Mouse (Mus musculus) small intestine, adult 2 months (tissue): ENCODE results near the gene Sowahb.

Source experiments
- CTCF ChIP-seq: fragments of 200-500 bp; IDR thresholded peaks from 2 replicates; pipeline ENCODE4 v1.5.1; 2012; ENCODE audit warnings: low read depth, mild to moderate bottlenecking, control low read depth, inconsistent platforms, low read length, moderate library complexity, mixed read lengths; ENCODE audit not compliant: insufficient replicate concordance, insufficient read length; ENCODE audit errors: extremely low read depth
- POLR2A ChIP-seq: fragments of 200-500 bp; IDR thresholded peaks from 2 replicates; pipeline ENCODE4 v1.6.1; 2012; ENCODE audit warnings: low read depth, mild to moderate bottlenecking, control low read depth, inconsistent platforms, low read length, moderate library complexity

- TF ChIP-seq CTCF: no peak
- TF ChIP-seq POLR2A: no peak
These were observed 8.6 kb downstream of the Sowahb start for GRCm38 (mm10) chr5:93036254-93036653.
